Mouse (Mus musculus): ENCODE results near the gene Hist3h2ba. TPM values are rescaled to one million over a fixed set of nuclear protein-coding genes. Genes with fewer than 3 reads are reported as not detected.

Hist3h2ba gene
- polyA plus RNA-seq, 1 experiment from 2014 or later: 6.3 TPM

- DNase-seq (ENCODE audit: low spot score) (no peak), ATAC-seq (replicated peaks; ENCODE audit: low FRiP score) (no peak)
- no peak overlapping the region for H3K4me3 ChIP-seq (ENCODE audit: low read depth, low read length)
- WGBS: 87% methylated on average over 18 of the region's 18 CpGs
- H3K4me2 ChIP-seq: no peak overlapping the region
- H3K36me3 ChIP-seq (ENCODE audit: control insufficient read depth, insufficient read depth, low read length): peaks cover 25% of the 10 kb centered on the region
- H3K27me3 ChIP-seq (replicated peaks; ENCODE audit: control insufficient read depth, insufficient read depth, low read length): no peaks in the 10 kb centered on the region
- no peaks in the 10 kb centered on the region for H3K9me3 ChIP-seq (ENCODE audit: control insufficient read depth, low read length)
- H3K27ac ChIP-seq (ENCODE audit: low read depth, low read length): no peak overlapping the region
- peaks cover 19% of the 10 kb centered on the region for H3K4me1 ChIP-seq (replicated peaks; ENCODE audit: control insufficient read depth, insufficient read depth, low read length)
- no peak overlapping the region for H3K9ac ChIP-seq (ENCODE audit: low read depth, low read length)
Measured at GRCm38 (mm10) chr11:58982471-58983097, 33.9 kb downstream of the Hist3h2ba start.

GRCm38 (mm10) chr11:58983691-58984341 lies 35.1 kb downstream of the Hist3h2ba start:
- peaks cover 18% of the 10 kb centered on the region for H3K4me1 ChIP-seq (replicated peaks; ENCODE audit: control insufficient read depth, insufficient read depth, low read length)
- H3K9ac ChIP-seq (ENCODE audit: low read depth, low read length): no peak overlapping the region
- DNase-seq (ENCODE audit: low spot score): no peak
- H3K27me3 ChIP-seq (replicated peaks; ENCODE audit: control insufficient read depth, insufficient read depth, low read length): no peaks in the 10 kb centered on the region
- H3K27ac ChIP-seq (ENCODE audit: low read depth, low read length): no peak overlapping the region
- H3K36me3 ChIP-seq (ENCODE audit: control insufficient read depth, insufficient read depth, low read length): peaks cover 27% of the 10 kb centered on the region
- no peak for ATAC-seq (replicated peaks; ENCODE audit: low FRiP score)
- 89% methylated on average over 6 of the region's 6 CpGs for WGBS
- H3K4me2 ChIP-seq: no peak overlapping the region
- H3K9me3 ChIP-seq (ENCODE audit: control insufficient read depth, low read length): no peaks in the 10 kb centered on the region
- no peak overlapping the region for H3K4me3 ChIP-seq (ENCODE audit: low read depth, low read length)

GRCm38 (mm10) chr11:58984657-58985056 lies 35.9 kb downstream of the Hist3h2ba start:
- no peak overlapping the region for H3K27ac ChIP-seq (ENCODE audit: low read depth, low read length)
- H3K9me3 ChIP-seq (ENCODE audit: control insufficient read depth, low read length): no peaks in the 10 kb centered on the region
- no peaks in the 10 kb centered on the region for H3K27me3 ChIP-seq (replicated peaks; ENCODE audit: control insufficient read depth, insufficient read depth, low read length)
- H3K9ac ChIP-seq (ENCODE audit: low read depth, low read length): no peak overlapping the region
- no peak overlapping the region for H3K4me3 ChIP-seq (ENCODE audit: low read depth, low read length)
- peaks cover 34% of the 10 kb centered on the region for H3K36me3 ChIP-seq (ENCODE audit: control insufficient read depth, insufficient read depth, low read length)
- H3K4me2 ChIP-seq: no peak overlapping the region
- 95% methylated on average over 7 of the region's 7 CpGs for WGBS
- DNase-seq (ENCODE audit: low spot score) (no peak), ATAC-seq (replicated peaks; ENCODE audit: low FRiP score) (no peak)
- peaks cover 10% of the 10 kb centered on the region for H3K4me1 ChIP-seq (replicated peaks; ENCODE audit: control insufficient read depth, insufficient read depth, low read length)

- peaks cover 34% of the 10 kb centered on the region for H3K36me3 ChIP-seq (ENCODE audit: control insufficient read depth, insufficient read depth, low read length)
- peaks cover 3% of the 10 kb centered on the region; the same call in 1 of the 2 replicates for H3K4me1 ChIP-seq (replicated peaks; ENCODE audit: control insufficient read depth, insufficient read depth, low read length)
- H3K27ac ChIP-seq (ENCODE audit: low read depth, low read length): no peak overlapping the region
- H3K9me3 ChIP-seq (ENCODE audit: control insufficient read depth, low read length): no peaks in the 10 kb centered on the region
- no peak for DNase-seq (ENCODE audit: low spot score)
- H3K27me3 ChIP-seq (replicated peaks; ENCODE audit: control insufficient read depth, insufficient read depth, low read length): no peaks in the 10 kb centered on the region
- H3K4me3 ChIP-seq (ENCODE audit: low read depth, low read length): no peak overlapping the region
- ATAC-seq (replicated peaks; ENCODE audit: low FRiP score): no peak
- no peak overlapping the region for H3K4me2 ChIP-seq
- H3K9ac ChIP-seq (ENCODE audit: low read depth, low read length): no peak overlapping the region
- WGBS: 85% methylated on average over 3 of the region's 3 CpGs
Measured at GRCm38 (mm10) chr11:58985299-58985917, 36.7 kb downstream of the Hist3h2ba start.

- peaks cover 13% of the 10 kb centered on the region for H3K4me1 ChIP-seq (replicated peaks; ENCODE audit: control insufficient read depth, insufficient read depth, low read length)
Measured at GRCm38 (mm10) chr11:58989166-58989565, 40.4 kb downstream of the Hist3h2ba start.

GRCm38 (mm10) chr11:58990141-58990540 lies 41.4 kb downstream of the Hist3h2ba start:
- DNase-seq (ENCODE audit: low spot score): no peak
- no peaks in the 10 kb centered on the region for H3K9me3 ChIP-seq (ENCODE audit: control insufficient read depth, low read length)
- no peak overlapping the region for H3K9ac ChIP-seq (ENCODE audit: low read depth, low read length)
- peaks cover 19% of the 10 kb centered on the region for H3K4me1 ChIP-seq (replicated peaks; ENCODE audit: control insufficient read depth, insufficient read depth, low read length)
- no peak overlapping the region for H3K4me2 ChIP-seq
- no peak overlapping the region for H3K27ac ChIP-seq (ENCODE audit: low read depth, low read length)
- H3K27me3 ChIP-seq (replicated peaks; ENCODE audit: control insufficient read depth, insufficient read depth, low read length): peaks cover 8% of the 10 kb centered on the region; the same call in 1 of the 2 replicates
- peaks cover 20% of the 10 kb centered on the region for H3K36me3 ChIP-seq (ENCODE audit: control insufficient read depth, insufficient read depth, low read length)
- no peak overlapping the region for H3K4me3 ChIP-seq (ENCODE audit: low read depth, low read length)
- WGBS: 89% methylated on average over 17 of the region's 17 CpGs
- no peak for ATAC-seq (replicated peaks; ENCODE audit: low FRiP score)

More at GRCm38 (mm10) chr11:58989166-58989565, 40.4 kb downstream of the Hist3h2ba start:
- Histone ChIP-seq H3K9ac (ENCODE audit: low read depth, low read length) (no peak overlapping the region), H3K27me3 (replicated peaks; ENCODE audit: control insufficient read depth, insufficient read depth, low read length) (peaks cover under 1% of the 10 kb centered on the region; the same call in 1 of the 2 replicates), H3K27ac (ENCODE audit: low read depth, low read length) (no peak overlapping the region), H3K36me3 (ENCODE audit: control insufficient read depth, insufficient read depth, low read length) (peaks cover 20% of the 10 kb centered on the region), H3K4me3 (ENCODE audit: low read depth, low read length) (no peak overlapping the region), H3K4me2 (no peak overlapping the region), H3K9me3 (ENCODE audit: control insufficient read depth, low read length) (no peaks in the 10 kb centered on the region)
- DNase-seq (ENCODE audit: low spot score) (no peak), ATAC-seq (replicated peaks; ENCODE audit: low FRiP score) (no peak)
- WGBS: 95% methylated on average over 4 of the region's 4 CpGs

GRCm38 (mm10) chr11:58990794-58991193 lies 42.1 kb downstream of the Hist3h2ba start:
- Histone ChIP-seq H3K27ac (ENCODE audit: low read depth, low read length) (no peak overlapping the region), H3K27me3 (replicated peaks; ENCODE audit: control insufficient read depth, insufficient read depth, low read length) (peaks cover 13% of the 10 kb centered on the region), H3K36me3 (ENCODE audit: control insufficient read depth, insufficient read depth, low read length) (peaks cover 18% of the 10 kb centered on the region), H3K9me3 (ENCODE audit: control insufficient read depth, low read length) (no peaks in the 10 kb centered on the region), H3K4me2 (no peak overlapping the region), H3K9ac (ENCODE audit: low read depth, low read length) (no peak overlapping the region), H3K4me3 (ENCODE audit: low read depth, low read length) (no peak overlapping the region), H3K4me1 (replicated peaks; ENCODE audit: control insufficient read depth, insufficient read depth, low read length) (peaks cover 21% of the 10 kb centered on the region)
- DNase-seq (ENCODE audit: low spot score): no peak
- ATAC-seq (replicated peaks; ENCODE audit: low FRiP score): no peak
- WGBS: 74% methylated on average over 9 of the region's 9 CpGs

- H3K36me3 ChIP-seq (ENCODE audit: control insufficient read depth, insufficient read depth, low read length): peaks cover 14% of the 10 kb centered on the region
- WGBS: 68% methylated on average over 3 of the region's 3 CpGs
- no peak for ATAC-seq (replicated peaks; ENCODE audit: low FRiP score)
- H3K9ac ChIP-seq (ENCODE audit: low read depth, low read length): no peak overlapping the region
- no peak overlapping the region for H3K4me2 ChIP-seq
- H3K27me3 ChIP-seq (replicated peaks; ENCODE audit: control insufficient read depth, insufficient read depth, low read length): peaks cover 13% of the 10 kb centered on the region
- peaks cover 25% of the 10 kb centered on the region for H3K4me1 ChIP-seq (replicated peaks; ENCODE audit: control insufficient read depth, insufficient read depth, low read length)
- no peak overlapping the region for H3K4me3 ChIP-seq (ENCODE audit: low read depth, low read length)
- H3K9me3 ChIP-seq (ENCODE audit: control insufficient read depth, low read length): no peaks in the 10 kb centered on the region
- H3K27ac ChIP-seq (ENCODE audit: low read depth, low read length): no peak overlapping the region
- no peak for DNase-seq (ENCODE audit: low spot score)
Measured at GRCm38 (mm10) chr11:58991911-58992310, 43.2 kb downstream of the Hist3h2ba start.

All from liver, embryonic 11.5 days (tissue).